Mouse (Mus musculus) stomach, embryonic 16.5 days (tissue): ENCODE measurements around the gene Bbs9. TPM values are rescaled to one million over a fixed set of nuclear protein-coding genes. Genes with fewer than 3 reads are reported as not detected.
"Not testable (repeated sequence)": the region's sequence is repeated elsewhere in the genome, so short reads cannot be mapped to it uniquely, and the experiment has no call there.

Experiments
- ATAC-seq: fragments of 200-750 bp; cut with Nextera tagmentation; 2 replicates; pipeline ENCODE4 v1.8.0; 2017; ENCODE audit warnings: moderate number of reproducible peaks, moderate TSS enrichment; ENCODE audit not compliant: insufficient read depth, low FRiP score
- H3K27ac ChIP-seq: fragments of 300-500 bp; sonication (generic); 2 replicates; pipeline ENCODE4 v1.5.1; 2014; ENCODE audit warnings: low read length
- H3K27me3 ChIP-seq: fragments of 300-500 bp; sonication (generic); 2 replicates; pipeline ENCODE4 v1.6.1; 2014; ENCODE audit warnings: low read length, control low read depth, mixed read lengths; ENCODE audit not compliant: control insufficient read depth, insufficient read depth
- H3K36me3 ChIP-seq: fragments of 300-500 bp; sonication (generic); 2 replicates; pipeline ENCODE4 v1.6.1; 2014; ENCODE audit warnings: low read length; ENCODE audit not compliant: control insufficient read depth, insufficient read depth
- H3K4me1 ChIP-seq: fragments of 300-500 bp; sonication (generic); 2 replicates; pipeline ENCODE4 v1.6.1; 2014; ENCODE audit warnings: low read length, control low read depth, mixed read lengths; ENCODE audit not compliant: control insufficient read depth, insufficient read depth
- H3K4me2 ChIP-seq: fragments of 300-500 bp; sonication (generic); 2 replicates; pipeline ENCODE4 v1.6.1; 2014; ENCODE audit warnings: low read depth, low read length, mixed read lengths
- H3K4me3 ChIP-seq: fragments of 300-500 bp; sonication (generic); replicated peaks from 2 replicates; pipeline ENCODE4 v1.5.1; 2014; ENCODE audit warnings: mild to moderate bottlenecking, low read length
- H3K9ac ChIP-seq: fragments of 300-500 bp; sonication (generic); 2 replicates; pipeline ENCODE4 v1.6.1; 2014; ENCODE audit warnings: low read length
- H3K9me3 ChIP-seq: fragments of 300-500 bp; sonication (generic); replicated peaks from 2 replicates; pipeline ENCODE4 v1.6.1; 2016; ENCODE audit warnings: low read length, control low read depth; ENCODE audit not compliant: control insufficient read depth
- WGBS: fragments of 180-500 bp; shearing (Covaris S2); extraction: QIAGEN DNeasy Blood & Tissue Kit; methylation state at CpG from one replicate; pipeline ENCODE4 v1.1.7; 2014; 5-methylcytosine and 5-hydroxymethylcytosine counted together
- polyA plus RNA-seq: library from polyadenylated mRNA; unstranded; fragments of >200 nt; fragmentation: Nextera tagmentation; extraction: Ambion mirVana; gene quantifications from 2 replicates; pipeline ENCODE4 v1.2.1, GENCODE M21; 2015

Gene Bbs9
- polyA plus RNA-seq, 1 experiment from 2014 or later, result 12.2 TPM

- Histone ChIP-seq H3K9ac (no peak overlapping the region), H3K9me3 (no peaks in the 10 kb centered on the region; the same call in 1 of the 2 replicates), H3K36me3 (peaks cover 7% of the 10 kb centered on the region; the same call in 1 of the 2 replicates), H3K4me2 (no peak overlapping the region), H3K4me3 (no peak overlapping the region), H3K27ac (no peak overlapping the region), H3K4me1 (no peaks in the 10 kb centered on the region), H3K27me3 (no peaks in the 10 kb centered on the region)
- ATAC-seq, result no peak
- WGBS, result 88% methylated on average over 10 of the region's 10 CpGs
Observed at GRCm38 (mm10) chr9:22443157-22443556, 32.4 kb upstream of the Bbs9 start.

- Histone ChIP-seq H3K4me3 (no peak overlapping the region), H3K27me3 (no peaks in the 10 kb centered on the region), H3K4me2 (no peak overlapping the region), H3K36me3 (peaks cover 20% of the 10 kb centered on the region), H3K9me3 (no peaks in the 10 kb centered on the region; the same call in 1 of the 2 replicates), H3K27ac (no peak overlapping the region), H3K4me1 (no peaks in the 10 kb centered on the region), H3K9ac (no peak overlapping the region)
- no peak for ATAC-seq
- WGBS, result 67% methylated on average over 1 of the region's 1 CpGs
Observed at GRCm38 (mm10) chr9:22445123-22445522, 30.4 kb upstream of the Bbs9 start.

DNA sequence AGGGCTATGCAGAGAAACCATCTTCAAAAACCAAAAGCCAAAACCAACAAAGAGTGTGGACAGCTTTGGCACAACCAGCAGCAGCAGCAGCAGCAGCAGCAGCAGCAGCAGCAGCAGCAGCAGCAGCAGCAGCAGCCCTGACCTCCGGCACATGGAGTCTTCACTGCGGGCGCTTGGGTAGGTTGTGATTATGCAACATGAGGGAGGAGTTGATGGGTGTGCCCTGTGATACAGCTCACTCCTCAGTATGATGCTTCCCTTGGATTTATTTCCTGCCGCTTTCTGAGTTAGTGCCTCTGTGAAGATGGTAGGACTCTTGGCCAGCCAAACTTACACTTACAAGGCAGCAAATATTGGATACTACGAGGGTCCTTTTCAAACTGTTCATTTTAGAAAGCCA lies 28.3 kb upstream of the Bbs9 start:
- H3K36me3 ChIP-seq, result peaks cover 29% of the 10 kb centered on the region

DNA sequence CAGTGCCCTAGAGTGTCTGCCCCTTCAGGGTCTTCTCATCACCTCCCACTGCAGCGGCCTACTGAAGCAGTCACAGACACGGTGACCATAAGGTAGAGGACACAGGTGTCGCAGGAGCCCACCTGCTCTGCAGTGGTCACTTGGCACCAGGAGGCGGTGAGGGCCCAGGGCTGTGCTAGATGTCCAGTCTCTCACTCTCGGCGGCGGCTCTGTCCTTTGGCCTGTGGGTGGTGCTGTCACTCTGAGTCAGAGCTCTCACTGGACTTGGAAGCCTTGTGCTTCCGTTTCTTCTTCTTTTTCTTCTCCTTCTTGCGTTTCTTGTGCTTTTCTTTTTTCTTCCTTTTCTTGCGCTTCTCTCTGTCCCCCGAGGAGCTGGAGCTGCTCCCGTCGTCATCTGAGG lies 27.1 kb upstream of the Bbs9 start:
- WGBS, result 87% methylated on average over 13 of the region's 13 CpGs
- H3K9me3 ChIP-seq, result no peaks in the 10 kb centered on the region
- H3K4me1 ChIP-seq, result no peaks in the 10 kb centered on the region
- no peak overlapping the region for H3K27ac ChIP-seq
- H3K4me2 ChIP-seq, result no peak overlapping the region
- H3K4me3 ChIP-seq, result no peak overlapping the region
- no peak overlapping the region for H3K9ac ChIP-seq
- peaks cover 36% of the 10 kb centered on the region for H3K36me3 ChIP-seq
- no peaks in the 10 kb centered on the region for H3K27me3 ChIP-seq
- no peak for ATAC-seq

More for the DNA sequence above, 28.3 kb upstream of the Bbs9 start:
- Histone ChIP-seq H3K4me1 (no peaks in the 10 kb centered on the region), H3K9me3 (no peaks in the 10 kb centered on the region), H3K27ac (no peak overlapping the region), H3K4me2 (no peak overlapping the region), H3K4me3 (no peak overlapping the region), H3K27me3 (no peaks in the 10 kb centered on the region), H3K9ac (no peak overlapping the region)
- no peak for ATAC-seq
- WGBS, result 76% methylated on average over 5 of the region's 5 CpGs

DNA sequence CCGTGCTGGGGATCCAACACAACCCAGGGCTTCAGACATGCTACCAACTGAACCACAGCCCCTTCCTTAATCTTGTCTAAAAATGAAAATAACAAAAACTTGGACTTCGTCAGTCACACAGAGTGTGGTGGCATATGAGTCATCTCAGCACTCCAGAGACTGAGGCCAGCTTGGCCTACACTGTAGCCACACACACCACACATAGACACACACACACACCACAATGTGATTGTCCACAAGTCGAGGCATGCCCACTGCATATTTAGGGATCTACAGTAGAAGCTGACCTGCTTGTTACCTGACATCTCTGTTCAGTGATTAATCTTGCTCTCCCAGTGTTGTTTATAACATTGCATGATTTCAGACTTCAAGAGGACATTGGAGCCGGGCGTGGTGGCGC lies 26.3 kb upstream of the Bbs9 start:
- Histone ChIP-seq H3K4me3 (no peak overlapping the region), H3K27ac (no peak overlapping the region), H3K9me3 (no peaks in the 10 kb centered on the region), H3K9ac (no peak overlapping the region), H3K27me3 (no peaks in the 10 kb centered on the region), H3K4me1 (no peaks in the 10 kb centered on the region), H3K36me3 (peaks cover 39% of the 10 kb centered on the region), H3K4me2 (no peak overlapping the region)
- 85% methylated on average over 6 of the region's 6 CpGs for WGBS
- ATAC-seq, result no peak

DNA sequence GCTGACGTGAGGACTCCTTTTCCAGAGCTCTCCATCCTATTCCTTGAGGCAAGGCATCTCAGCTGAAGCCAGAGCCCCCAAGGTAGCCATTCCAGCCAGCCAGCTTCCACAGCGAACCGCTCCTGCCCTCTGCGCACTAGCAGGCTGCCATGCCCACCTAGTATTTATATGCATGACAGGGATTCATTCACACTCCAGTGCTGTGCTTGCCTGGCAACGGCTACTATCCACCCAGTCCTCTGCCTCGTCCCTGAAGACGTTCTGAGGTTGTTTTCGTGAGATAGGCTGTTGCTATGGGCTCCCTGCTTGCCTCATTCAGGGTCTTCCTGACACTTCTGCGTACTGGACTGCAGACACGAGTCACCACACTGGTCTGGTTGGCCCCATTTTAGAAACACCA lies 22.8 kb upstream of the Bbs9 start:
- no peaks in the 10 kb centered on the region for H3K27me3 ChIP-seq
- no peak overlapping the region for H3K4me3 ChIP-seq
- H3K9ac ChIP-seq, result no peak overlapping the region
- peaks cover 58% of the 10 kb centered on the region for H3K36me3 ChIP-seq
- H3K4me1 ChIP-seq, result no peaks in the 10 kb centered on the region
- H3K27ac ChIP-seq, result no peak overlapping the region
- 89% methylated on average over 10 of the region's 10 CpGs for WGBS
- no peaks in the 10 kb centered on the region for H3K9me3 ChIP-seq
- no peak overlapping the region for H3K4me2 ChIP-seq
- no peak for ATAC-seq

DNA sequence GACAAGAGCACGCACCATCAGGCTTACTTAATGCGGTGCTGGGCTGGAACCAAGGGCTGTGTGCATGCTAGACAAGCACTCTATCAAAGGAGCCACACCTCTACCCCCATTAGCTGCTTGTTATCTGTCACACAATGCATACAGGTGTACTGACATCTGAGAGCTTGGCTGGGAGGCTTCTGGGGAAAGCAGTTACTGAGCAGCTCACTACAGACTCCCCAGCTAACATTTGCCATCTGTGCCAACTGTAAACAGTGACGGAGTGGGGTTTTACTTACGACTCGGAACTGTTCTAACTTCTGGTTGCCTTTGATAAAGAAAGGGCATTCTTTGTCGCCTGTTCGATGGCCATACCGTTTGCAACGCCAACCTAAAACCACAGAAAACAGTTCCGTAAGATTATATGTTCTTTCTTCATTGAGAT lies 22.0 kb upstream of the Bbs9 start:
- Histone ChIP-seq H3K36me3 (peaks cover 58% of the 10 kb centered on the region), H3K9ac (no peak overlapping the region), H3K27ac (no peak overlapping the region), H3K27me3 (no peaks in the 10 kb centered on the region), H3K4me3 (no peak overlapping the region), H3K4me1 (no peaks in the 10 kb centered on the region), H3K4me2 (no peak overlapping the region), H3K9me3 (no peaks in the 10 kb centered on the region)
- peak; percentile 60 for ATAC-seq
- WGBS, result 74% methylated on average over 10 of the region's 10 CpGs

DNA sequence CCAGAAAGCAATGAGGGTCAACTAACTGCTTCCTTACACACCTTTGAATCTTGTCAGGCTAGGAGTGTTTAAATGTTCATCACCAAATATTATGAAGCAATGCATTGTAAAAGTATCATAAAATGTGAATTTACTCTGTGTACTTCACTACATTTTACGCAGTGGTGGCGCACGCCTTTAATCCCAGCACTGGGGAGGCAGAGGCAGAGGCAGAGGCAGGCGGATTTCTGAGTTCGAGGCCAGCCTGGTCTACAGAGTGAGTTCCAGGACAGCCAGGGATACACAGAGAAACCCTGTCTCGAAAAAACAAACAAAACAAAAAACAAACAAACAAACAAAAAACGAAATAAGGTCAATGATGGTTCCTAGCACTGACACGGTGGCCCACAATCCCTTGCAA lies 21.5 kb upstream of the Bbs9 start, which contains the start of gene Gm17545:
Gm17545 (plus strand) TSS at position 301 of the 400 bp plus-strand sequence.
- 91% methylated on average over 8 of the region's 8 CpGs for WGBS
- H3K36me3 ChIP-seq, result peaks cover 55% of the 10 kb centered on the region
- not testable (repeated sequence) for H3K4me3 ChIP-seq, H3K9me3 ChIP-seq, H3K4me1 ChIP-seq, H3K4me2 ChIP-seq, H3K9ac ChIP-seq, H3K27ac ChIP-seq, H3K27me3 ChIP-seq, ATAC-seq

DNA sequence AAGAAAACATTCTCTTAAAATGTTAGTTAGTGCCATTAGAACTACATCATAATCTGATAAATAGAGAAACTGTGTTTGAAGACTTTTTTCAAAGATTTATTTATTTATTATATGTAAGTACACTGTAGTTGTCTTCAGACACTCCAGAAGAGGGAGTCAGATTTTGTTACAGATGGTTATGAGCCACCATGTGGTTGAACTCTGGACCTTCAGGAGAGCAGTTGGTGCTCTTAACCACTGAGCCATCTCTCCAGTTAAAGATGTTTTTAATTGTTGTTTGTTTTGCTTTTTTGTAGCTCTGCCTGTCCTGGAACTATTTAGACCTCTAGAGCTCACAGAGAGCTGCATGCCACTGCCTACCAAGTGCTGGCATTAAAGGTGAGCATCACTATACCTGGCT lies 20.5 kb upstream of the Bbs9 start:
- H3K9ac ChIP-seq, result no peak overlapping the region
- no peaks in the 10 kb centered on the region for H3K9me3 ChIP-seq
- H3K4me1 ChIP-seq, result no peaks in the 10 kb centered on the region
- no peaks in the 10 kb centered on the region for H3K27me3 ChIP-seq
- no peak overlapping the region for H3K27ac ChIP-seq
- H3K36me3 ChIP-seq, result peaks cover 45% of the 10 kb centered on the region
- H3K4me3 ChIP-seq, result no peak overlapping the region
- no peak overlapping the region for H3K4me2 ChIP-seq
- no peak for ATAC-seq
